Mouse (Mus musculus) brain, embryonic 14.5 days (tissue): ENCODE results near the gene Rai1. TPM values are rescaled to one million over a fixed set of nuclear protein-coding genes. Genes with fewer than 3 reads are reported as not detected.

Source experiments
- DNase-seq: peaks from one replicate; pipeline ENCODE4 v3.0.0-alpha.2; 2011; ENCODE audit warnings: low read depth
- CTCF ChIP-seq: fragments of 200-500 bp; IDR thresholded peaks from 2 replicates; pipeline ENCODE4 v1.5.1; 2012; ENCODE audit warnings: inconsistent platforms, mild to moderate bottlenecking, moderate library complexity, borderline replicate concordance; ENCODE audit not compliant: insufficient read depth, insufficient read length; ENCODE audit errors: extremely low read depth
- POLR2A ChIP-seq: fragments of 200-500 bp; IDR thresholded peaks from 2 replicates; pipeline ENCODE4 v1.6.1; 2012; ENCODE audit warnings: mild to moderate bottlenecking, inconsistent platforms, borderline replicate concordance; ENCODE audit not compliant: poor library complexity, insufficient read depth, insufficient read length, severe bottlenecking; ENCODE audit errors: extremely low read depth
- polyA plus RNA-seq: library from polyadenylated mRNA; depleted of rRNA; stranded (reverse); fragments of >200 nt; gene quantifications from 2 replicates; pipeline ENCODE4 v1.2.3, GENCODE M21; 2012

The Rai1 gene
- polyA plus RNA-seq, 1 experiment, result 78.4 TPM

GRCm38 (mm10) chr11:60073936-60074502 lies 30.8 kb upstream of the Rai1 start:
- no peak for TF ChIP-seq POLR2A
- no peak for TF ChIP-seq CTCF
- peak; percentile 11 for DNase-seq

DNA sequence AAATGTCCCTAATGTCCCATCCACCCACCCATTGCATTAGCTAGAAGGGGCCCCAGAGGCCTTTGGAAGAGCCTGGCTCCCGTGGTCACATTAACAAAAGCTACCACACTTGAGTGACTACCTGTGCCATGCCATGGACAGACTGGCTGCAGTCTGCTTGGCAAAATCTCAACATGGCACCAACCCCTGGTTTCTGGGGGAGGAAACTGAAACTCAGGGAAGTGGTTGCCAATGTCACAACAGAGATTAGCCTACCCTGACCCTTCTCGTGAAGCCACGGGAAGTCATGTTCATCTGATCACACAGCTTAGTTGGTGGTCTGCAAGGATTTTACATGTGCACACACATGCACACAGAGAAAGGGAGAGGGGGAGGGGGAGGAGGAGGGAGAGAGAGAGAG lies 28.6 kb upstream of the Rai1 start:
- TF ChIP-seq CTCF (no peak), POLR2A (no peak)
- DNase-seq, result no peak

DNA sequence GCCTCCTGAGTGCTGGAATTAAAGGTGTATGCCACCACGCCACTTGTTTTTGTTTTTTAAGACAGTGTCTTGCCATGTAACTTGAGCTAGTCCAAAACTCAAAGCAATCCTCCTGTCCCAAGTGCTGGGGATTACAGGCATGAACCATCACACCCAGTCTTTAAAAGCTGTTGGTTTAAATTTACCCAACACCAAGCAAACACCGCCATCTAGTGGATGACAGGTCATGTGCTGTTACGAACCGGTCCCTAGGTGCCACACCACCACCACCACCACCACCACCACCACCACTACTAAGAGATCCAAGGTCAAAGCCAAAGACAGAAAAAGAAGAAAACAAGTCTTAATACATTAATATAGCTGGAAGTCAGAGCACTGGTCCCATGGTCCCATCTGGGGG lies 28.0 kb upstream of the Rai1 start:
- TF ChIP-seq POLR2A (no peak), CTCF (peak; percentile 65; the same call in 1 of the 2 replicates)
- DNase-seq, result peak; percentile 81

DNA sequence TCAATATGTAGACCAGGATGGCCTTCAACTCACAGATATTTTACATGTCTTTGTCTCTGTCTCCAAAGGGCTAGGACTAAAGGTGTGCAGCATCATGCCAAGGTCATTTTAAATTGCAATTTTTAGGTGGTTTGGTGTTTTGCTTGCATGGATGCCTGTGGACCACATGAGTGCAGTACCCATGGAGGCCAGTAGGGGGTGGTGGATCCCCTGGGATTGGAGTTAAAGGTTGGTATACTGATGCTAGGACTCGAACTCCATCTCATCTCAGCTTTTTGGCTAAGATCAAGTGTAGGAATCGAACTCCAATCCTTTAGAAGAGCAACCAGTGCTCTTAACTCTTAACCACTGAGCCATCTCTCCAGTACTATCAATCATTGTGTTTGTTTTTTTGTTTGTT lies 20.2 kb upstream of the Rai1 start:
- peak; percentile 72; the same call in 1 of the 2 replicates for TF ChIP-seq CTCF
- TF ChIP-seq POLR2A, result no peak
- peak; percentile 19 for DNase-seq

- DNase-seq, result no peak
- TF ChIP-seq POLR2A, result no peak
- TF ChIP-seq CTCF, result no peak
Observed at GRCm38 (mm10) chr11:60086676-60087075, 18.1 kb upstream of the Rai1 start.

GRCm38 (mm10) chr11:60088947-60089346 lies 15.9 kb upstream of the Rai1 start:
- TF ChIP-seq CTCF (peak; percentile 56; the same call in 1 of the 2 replicates), POLR2A (no peak)
- DNase-seq, result peak; percentile 86

DNA sequence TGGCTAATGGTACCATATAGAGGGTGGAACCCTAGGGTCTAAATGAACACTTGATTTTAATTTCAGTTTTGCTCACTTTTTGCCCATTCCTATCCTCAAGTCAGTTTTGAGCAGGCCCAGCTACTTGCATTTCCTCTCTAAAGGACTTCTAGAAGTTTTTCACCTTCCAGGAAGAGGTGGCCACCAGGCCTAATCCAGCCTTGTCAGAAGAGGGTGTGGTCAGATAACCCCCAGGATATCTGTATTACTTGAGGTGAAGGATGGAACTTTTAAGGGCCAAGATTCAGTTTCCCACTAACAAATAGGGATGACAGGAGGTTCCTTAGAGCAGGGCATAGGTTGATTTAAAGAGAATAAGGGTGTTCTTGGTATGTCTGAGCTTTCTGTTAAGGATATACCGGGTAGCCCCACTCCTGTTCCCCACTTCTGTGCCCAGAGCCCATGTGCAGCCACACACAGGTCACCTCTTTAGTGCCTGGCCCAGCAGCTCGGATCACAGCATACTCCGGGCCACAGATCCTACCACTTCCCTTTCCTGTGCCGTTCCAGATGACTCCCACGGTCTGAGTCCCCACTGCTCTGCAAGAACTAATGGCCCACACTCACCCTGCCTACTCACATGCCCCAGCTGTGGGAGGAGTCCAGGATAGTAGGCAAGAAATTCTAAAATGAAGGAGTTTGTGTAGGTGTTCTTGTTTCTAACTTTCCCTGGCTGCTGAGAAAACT lies 14.0 kb upstream of the Rai1 start:
- TF ChIP-seq POLR2A, result no peak
- no peak for TF ChIP-seq CTCF
- no peak for DNase-seq

- DNase-seq, result no peak
- TF ChIP-seq POLR2A (no peak), CTCF (no peak)
Observed at GRCm38 (mm10) chr11:60091422-60091761, 13.4 kb upstream of the Rai1 start.

GRCm38 (mm10) chr11:60093227-60093626 lies 11.6 kb upstream of the Rai1 start:
- no peak for TF ChIP-seq POLR2A
- TF ChIP-seq CTCF, result no peak

DNA sequence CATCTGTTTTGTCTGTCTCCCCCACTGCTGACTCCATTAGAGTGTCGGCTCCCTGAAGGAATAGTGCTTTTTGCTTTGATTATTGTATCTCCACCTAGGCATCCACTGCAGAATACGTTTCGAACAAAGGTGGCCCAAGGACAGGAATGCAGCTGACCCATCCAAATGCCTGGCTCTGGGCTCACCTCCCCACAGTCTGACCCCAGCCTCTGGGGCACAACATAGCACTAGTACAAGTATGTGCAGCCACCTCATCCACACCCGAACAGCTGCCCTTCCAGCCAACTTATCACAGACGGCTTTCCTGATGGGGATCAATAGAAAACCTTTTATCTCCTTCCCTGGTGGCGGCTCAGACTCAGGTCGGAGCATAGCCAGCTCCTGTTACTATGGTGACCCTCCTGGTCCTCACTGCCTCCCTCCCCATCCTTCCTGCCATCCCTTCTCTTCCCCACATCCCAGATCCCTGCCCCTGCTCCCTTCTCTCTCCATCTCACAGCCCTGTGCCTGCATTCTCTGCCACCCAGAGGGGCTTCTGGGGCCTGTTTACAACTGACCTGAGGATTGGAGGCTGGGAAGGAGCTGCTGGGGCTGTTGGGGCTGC lies 10.7 kb upstream of the Rai1 start:
- no peak for TF ChIP-seq CTCF
- no peak for TF ChIP-seq POLR2A
- DNase-seq, result peak; percentile 73

More at GRCm38 (mm10) chr11:60093227-60093626, 11.6 kb upstream of the Rai1 start:
- DNase-seq, result no peak

GRCm38 (mm10) chr11:60094909-60095810 lies 9.7 kb upstream of the Rai1 start:
- TF ChIP-seq POLR2A, result no peak
- no peak for DNase-seq

DNA sequence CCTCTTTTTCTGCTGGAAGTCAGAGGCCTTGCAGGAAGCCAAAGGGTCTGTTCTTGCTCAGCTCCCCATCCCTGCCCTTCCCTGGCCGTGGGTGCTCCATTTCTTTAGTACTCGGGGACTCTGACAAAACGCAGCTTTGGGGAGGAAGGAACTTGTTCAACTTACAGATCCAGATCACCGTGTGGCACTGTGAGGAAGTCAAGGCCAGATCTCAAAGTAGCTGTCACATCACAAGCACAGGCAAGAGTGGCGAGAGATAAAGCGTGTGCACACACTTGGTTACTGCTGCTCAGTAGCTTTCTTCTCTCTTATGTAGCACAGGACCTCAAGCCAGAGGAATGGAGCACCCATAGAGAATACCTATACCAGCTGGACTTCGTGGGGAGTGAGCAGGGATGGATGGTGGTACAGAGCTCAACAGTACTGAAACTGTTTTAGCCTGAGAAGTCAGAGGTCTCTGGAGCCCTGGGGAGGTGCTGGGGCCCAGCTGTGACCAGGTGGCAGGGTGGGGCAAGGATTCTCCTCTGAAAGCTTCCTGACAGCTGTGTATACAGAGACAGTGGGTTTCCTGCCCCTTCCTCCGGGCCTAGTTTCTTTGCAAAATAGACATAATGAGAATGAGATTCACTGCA lies 5.1 kb upstream of the Rai1 start:
- TF ChIP-seq CTCF (no peak), POLR2A (no peak)
- DNase-seq, result no peak
